In genomic region chr7:112138168-112138508, GRCm38 (mm10) we compare ENCODE assay signal across 15 mouse cellular contexts. TPM values are rescaled to one million over a fixed set of nuclear protein-coding genes. Genes with fewer than 3 reads are reported as not detected.
DNase-seq lines count a peak whose midpoint lies in the region; ATAC-seq and TF ChIP-seq lines count a peak whose summit lies in the region.
"Had no signal": no experiment of that assay in that cellular context is flagged by ENCODE, and none has a peak within 500 bp of the region (broad histone marks: within the 10 kb centered on the region; RNA-seq: fewer than 3 reads in every experiment).

No protein-coding gene starts in this region.

- H3K27ac ChIP-seq in heart, embryonic 16.5 days (ENCODE audit: low read length): peak overlapping the region; percentile 71
- H3K27ac ChIP-seq in heart, embryonic 12.5 days (ENCODE audit: poor library complexity, severe bottlenecking): no peak overlapping the region
- no peak overlapping the region; the same call in 1 of the 2 replicates for H3K27ac ChIP-seq in lung, postnatal 0 days (ENCODE audit: low read length)
- peak overlapping the region; percentile 1; the same call in 1 of the 2 replicates for H3K27ac ChIP-seq in stomach, embryonic 16.5 days (ENCODE audit: low read length)
- no peak overlapping the region for H3K27ac ChIP-seq in midbrain, embryonic 14.5 days (replicated peaks; ENCODE audit: low read depth, low read length)
- H3K27ac ChIP-seq: forebrain, embryonic 12.5 days; hindbrain, embryonic 15.5 days had no signal

- no peak for ATAC-seq in heart, embryonic 16.5 days (replicated peaks; ENCODE audit: extremely low read depth, insufficient read depth, low FRiP score)
- ATAC-seq in heart, embryonic 12.5 days (ENCODE audit: insufficient number of reproducible peaks, low FRiP score): no peak
- no peak for ATAC-seq in lung, postnatal 0 days
- no peak for ATAC-seq in stomach, embryonic 16.5 days (ENCODE audit: insufficient read depth, low FRiP score)
- no peak for ATAC-seq in midbrain, embryonic 14.5 days (ENCODE audit: low FRiP score, low TSS enrichment)
- ATAC-seq: activated CD4-positive, CD25-positive, alpha-beta regulatory T cell, adult 4 months had no signal

- peaks cover 27% of the 10 kb centered on the region for H3K4me1 ChIP-seq in heart, embryonic 16.5 days (ENCODE audit: control insufficient read depth, insufficient read depth, low read length)
- peaks cover 39% of the 10 kb centered on the region for H3K4me1 ChIP-seq in heart, embryonic 12.5 days (replicated peaks)
- peaks cover 4% of the 10 kb centered on the region; the same call in 1 of the 2 replicates for H3K4me1 ChIP-seq in lung, postnatal 0 days (ENCODE audit: insufficient read depth, low read depth, low read length)
- peaks cover 4% of the 10 kb centered on the region; the same call in 1 of the 2 replicates for H3K4me1 ChIP-seq in stomach, embryonic 16.5 days (ENCODE audit: control insufficient read depth, insufficient read depth, low read length)
- H3K4me1 ChIP-seq in midbrain, embryonic 14.5 days (ENCODE audit: control insufficient read depth, insufficient read depth, low read length): no peaks in the 10 kb centered on the region

- TF ChIP-seq CTCF in lung, postnatal 0 days (IDR thresholded peaks at IDR 0.05): no peak

- TF ChIP-seq EP300 in lung, postnatal 0 days (IDR thresholded peaks at IDR 0.05): no peak

- peak; percentile 37 for DNase-seq in lung, postnatal 0 days (ENCODE audit: low spot score)
- DNase-seq in lung, postnatal 4 days: no peak
- peak; percentile 33 for DNase-seq in fat pad, adult 2 months (ENCODE audit: extremely low read depth, low read depth, low spot score)
- DNase-seq in retina, postnatal 1 day: no peak
- no peak for DNase-seq in midbrain, embryonic 14.5 days
- DNase-seq: cerebellum, adult 11-12 months; cerebellum, postnatal 14 days; thymus, postnatal 25 days had no signal

- 65% methylated on average over 7 of the region's 7 CpGs for WGBS in heart, embryonic 16.5 days
- WGBS in heart, embryonic 12.5 days: 71% methylated on average over 7 of the region's 7 CpGs
- WGBS in lung, postnatal 0 days: 60% methylated on average over 7 of the region's 7 CpGs
- WGBS in stomach, embryonic 16.5 days: 58% methylated on average over 7 of the region's 7 CpGs
- WGBS in midbrain, embryonic 14.5 days: 74% methylated on average over 7 of the region's 7 CpGs

- no peaks in the 10 kb centered on the region for H3K36me3 ChIP-seq in heart, embryonic 16.5 days (ENCODE audit: control insufficient read depth, insufficient read depth)
- no peaks in the 10 kb centered on the region for H3K36me3 ChIP-seq in heart, embryonic 12.5 days
- no peaks in the 10 kb centered on the region for H3K36me3 ChIP-seq in lung, postnatal 0 days (ENCODE audit: insufficient read depth, low read length)
- no peaks in the 10 kb centered on the region for H3K36me3 ChIP-seq in stomach, embryonic 16.5 days (ENCODE audit: control insufficient read depth, insufficient read depth, low read length)
- no peaks in the 10 kb centered on the region for H3K36me3 ChIP-seq in midbrain, embryonic 14.5 days (ENCODE audit: control insufficient read depth, insufficient read depth, low read length)
- H3K36me3 ChIP-seq: forebrain, embryonic 12.5 days; hindbrain, embryonic 15.5 days had no signal

- H3K9ac ChIP-seq in heart, embryonic 16.5 days (ENCODE audit: low read length): no peak overlapping the region
- H3K9ac ChIP-seq in heart, embryonic 12.5 days: no peak overlapping the region
- no peak overlapping the region for H3K9ac ChIP-seq in lung, postnatal 0 days (replicated peaks; ENCODE audit: low read depth)
- H3K9ac ChIP-seq in stomach, embryonic 16.5 days (ENCODE audit: low read length): no peak overlapping the region
- H3K9ac ChIP-seq in midbrain, embryonic 14.5 days (replicated peaks; ENCODE audit: low read length): no peak overlapping the region
- H3K9ac ChIP-seq: embryonic facial prominence, embryonic 15.5 days; forebrain, embryonic 12.5 days; hindbrain, embryonic 15.5 days had no signal

- H3K4me2 ChIP-seq in heart, embryonic 16.5 days (ENCODE audit: low read depth, low read length): no peak overlapping the region
- no peak overlapping the region for H3K4me2 ChIP-seq in heart, embryonic 12.5 days
- H3K4me2 ChIP-seq in lung, postnatal 0 days (replicated peaks; ENCODE audit: low read depth, low read length): no peak overlapping the region
- no peak overlapping the region for H3K4me2 ChIP-seq in stomach, embryonic 16.5 days (ENCODE audit: low read depth, low read length)
- H3K4me2 ChIP-seq in midbrain, embryonic 14.5 days (ENCODE audit: low read length): no peak overlapping the region
- H3K4me2 ChIP-seq: embryonic facial prominence, embryonic 15.5 days; forebrain, embryonic 12.5 days; hindbrain, embryonic 15.5 days had no signal

- no peak overlapping the region for H3K4me3 ChIP-seq in heart, embryonic 16.5 days (ENCODE audit: low read length)
- no peak overlapping the region for H3K4me3 ChIP-seq in heart, embryonic 12.5 days
- no peak overlapping the region for H3K4me3 ChIP-seq in lung, postnatal 0 days (ENCODE audit: low read depth, low read length)
- H3K4me3 ChIP-seq in stomach, embryonic 16.5 days (replicated peaks; ENCODE audit: low read length): no peak overlapping the region
- H3K4me3 ChIP-seq in midbrain, embryonic 14.5 days (replicated peaks; ENCODE audit: low read depth, low read length): no peak overlapping the region
- H3K4me3 ChIP-seq: embryonic facial prominence, embryonic 15.5 days; forebrain, embryonic 12.5 days; hindbrain, embryonic 15.5 days had no signal

- H3K9me3 ChIP-seq in heart, embryonic 16.5 days (replicated peaks; ENCODE audit: control insufficient read depth, low read length): no peaks in the 10 kb centered on the region
- H3K9me3 ChIP-seq in heart, embryonic 12.5 days (replicated peaks): no peaks in the 10 kb centered on the region
- H3K9me3 ChIP-seq in lung, postnatal 0 days (ENCODE audit: low read length): no peaks in the 10 kb centered on the region
- H3K9me3 ChIP-seq in stomach, embryonic 16.5 days (replicated peaks; ENCODE audit: control insufficient read depth, low read length): no peaks in the 10 kb centered on the region
- H3K9me3 ChIP-seq in midbrain, embryonic 14.5 days (ENCODE audit: control insufficient read depth, low read length): no peaks in the 10 kb centered on the region
- H3K9me3 ChIP-seq: embryonic facial prominence, embryonic 15.5 days; forebrain, embryonic 12.5 days; hindbrain, embryonic 15.5 days had no signal

- H3K27me3 ChIP-seq in heart, embryonic 16.5 days (ENCODE audit: control insufficient read depth, insufficient read depth, low read length): no peaks in the 10 kb centered on the region
- H3K27me3 ChIP-seq in heart, embryonic 12.5 days (replicated peaks): no peaks in the 10 kb centered on the region
- H3K27me3 ChIP-seq in lung, postnatal 0 days (replicated peaks; ENCODE audit: insufficient read depth, low read length): no peaks in the 10 kb centered on the region
- no peaks in the 10 kb centered on the region for H3K27me3 ChIP-seq in stomach, embryonic 16.5 days (ENCODE audit: control insufficient read depth, insufficient read depth, low read length)
- no peaks in the 10 kb centered on the region for H3K27me3 ChIP-seq in midbrain, embryonic 14.5 days (ENCODE audit: control insufficient read depth, insufficient read depth, low read length)
- H3K27me3 ChIP-seq: embryonic facial prominence, embryonic 15.5 days; forebrain, embryonic 12.5 days; hindbrain, embryonic 15.5 days had no signal

RNA-seq across cellular contexts. Expression of gene Dkk3, which starts 20.7 kb away (rescaled TPM):
- polyA plus RNA-seq in heart, embryonic 16.5 days (2015; fragmentation: Nextera tagmentation; extraction: Ambion mirVana): 73.8 and 91.0 TPM in 2 replicates
- polyA plus RNA-seq in heart, embryonic 12.5 days (2016; fragmentation: Nextera tagmentation; extraction: Ambion mirVana): 91.4 and 96.7 TPM in 2 replicates
- 82.5 and 88.3 TPM in 2 replicates for polyA plus RNA-seq in lung, postnatal 0 days (2015; fragmentation: Nextera tagmentation; extraction: Ambion mirVana)
- 45.4 and 53.6 TPM in 2 replicates for polyA plus RNA-seq in stomach, embryonic 16.5 days (2015; fragmentation: Nextera tagmentation; extraction: Ambion mirVana)
- polyA plus RNA-seq in midbrain, embryonic 14.5 days (2014; fragmentation: Nextera tagmentation; extraction: Ambion mirVana): 17.5 and 18.5 TPM in 2 replicates

Comparison
In these comparisons a context has a peak if more than half of its experiments do, and no peak if none do; other contexts are left out.
1. H3K27ac ChIP-seq: peak in heart, embryonic 16.5 days (single experiment) and stomach, embryonic 16.5 days (single experiment); none in heart, embryonic 12.5 days (single experiment), lung, postnatal 0 days (single experiment) and midbrain, embryonic 14.5 days (single experiment).
2. DNase-seq: peak in lung, postnatal 0 days (single experiment) and fat pad, adult 2 months (single experiment); none in lung, postnatal 4 days (0 of 2), retina, postnatal 1 day (single experiment) and midbrain, embryonic 14.5 days (single experiment).